Mouse (Mus musculus): ENCODE measurements around the gene Sec16a. TPM values are rescaled to one million over a fixed set of nuclear protein-coding genes. Genes with fewer than 3 reads are reported as not detected.

The Sec16a gene
- total and polyA plus RNA-seq, 2 experiments: 44.5 to 78.2 TPM

GRCm38 (mm10) chr2:26400296-26400695 lies 44.7 kb downstream of the Sec16a start:
- TF ChIP-seq POLR2A (IDR thresholded peaks at IDR 0.05; ENCODE audit: extremely low read depth, insufficient read depth, low read length) (no peak), CTCF (IDR thresholded peaks at IDR 0.05; ENCODE audit: low read depth, low read length) (no peak)
- Histone ChIP-seq H3K36me3 (ENCODE audit: control insufficient read depth, insufficient read depth, low read length) (peaks cover 22% of the 10 kb centered on the region), H3K4me1 (ENCODE audit: control insufficient read depth, insufficient read depth, low read length) (peaks cover 14% of the 10 kb centered on the region), H3K27me3 (ENCODE audit: control insufficient read depth, insufficient read depth, low read length) (no peaks in the 10 kb centered on the region), H3K4me3 (ENCODE audit: insufficient read depth, low read depth, low read length) (no peak overlapping the region), H3K79me2 (ENCODE audit: control insufficient read depth, insufficient read depth, low read length) (0 out of 2 replicates have a peak, but pooled peaks cover 4% of the 10 kb centered on the region), H3K9ac (ENCODE audit: low read depth, low read length) (no peak overlapping the region), H3K27ac (replicated peaks; ENCODE audit: insufficient read depth, low read depth, low read length) (no peak overlapping the region)
- no peak for DNase-seq (ENCODE audit: extremely low read depth, low read depth, low spot score)
- 90% methylated on average over 5 of the region's 5 CpGs for WGBS

GRCm38 (mm10) chr2:26399647-26400046 lies 45.4 kb downstream of the Sec16a start:
- Histone ChIP-seq H3K79me2 (ENCODE audit: control insufficient read depth, insufficient read depth, low read length) (0 out of 2 replicates have a peak, but pooled peaks cover 1% of the 10 kb centered on the region), H3K36me3 (ENCODE audit: control insufficient read depth, insufficient read depth, low read length) (peaks cover 27% of the 10 kb centered on the region)
- WGBS: 12% methylated on average over 5 of the region's 5 CpGs

GRCm38 (mm10) chr2:26398978-26399377 lies 46.0 kb downstream of the Sec16a start:
- H3K9ac ChIP-seq (ENCODE audit: low read depth, low read length): no peak overlapping the region
- peak; percentile 76 for DNase-seq (ENCODE audit: extremely low read depth, low read depth, low spot score)
- peaks cover 14% of the 10 kb centered on the region for H3K4me1 ChIP-seq (ENCODE audit: control insufficient read depth, insufficient read depth, low read length)
- no peaks in the 10 kb centered on the region for H3K27me3 ChIP-seq (ENCODE audit: control insufficient read depth, insufficient read depth, low read length)
- H3K27ac ChIP-seq (replicated peaks; ENCODE audit: insufficient read depth, low read depth, low read length): peak overlapping the region; percentile 49
- no peak for TF ChIP-seq POLR2A (IDR thresholded peaks at IDR 0.05; ENCODE audit: extremely low read depth, insufficient read depth, low read length)
- TF ChIP-seq CTCF (IDR thresholded peaks at IDR 0.05; ENCODE audit: low read depth, low read length): 0 out of 2 replicates have a peak, but pooled peaks have one; percentile 5
- H3K79me2 ChIP-seq (ENCODE audit: control insufficient read depth, insufficient read depth, low read length): no peaks in the 10 kb centered on the region
- H3K4me3 ChIP-seq (ENCODE audit: insufficient read depth, low read depth, low read length): no peak overlapping the region
- peaks cover 30% of the 10 kb centered on the region for H3K36me3 ChIP-seq (ENCODE audit: control insufficient read depth, insufficient read depth, low read length)
- WGBS: 29% methylated on average over 8 of the region's 8 CpGs

More at GRCm38 (mm10) chr2:26399647-26400046, 45.4 kb downstream of the Sec16a start:
- DNase-seq (ENCODE audit: extremely low read depth, low read depth, low spot score): peak; percentile 96
- peak overlapping the region; percentile 49 for H3K27ac ChIP-seq (replicated peaks; ENCODE audit: insufficient read depth, low read depth, low read length)
- H3K4me1 ChIP-seq (ENCODE audit: control insufficient read depth, insufficient read depth, low read length): peaks cover 14% of the 10 kb centered on the region
- no peak for TF ChIP-seq POLR2A (IDR thresholded peaks at IDR 0.05; ENCODE audit: extremely low read depth, insufficient read depth, low read length)
- no peak for TF ChIP-seq CTCF (IDR thresholded peaks at IDR 0.05; ENCODE audit: low read depth, low read length)
- no peaks in the 10 kb centered on the region for H3K27me3 ChIP-seq (ENCODE audit: control insufficient read depth, insufficient read depth, low read length)
- H3K9ac ChIP-seq (ENCODE audit: low read depth, low read length): no peak overlapping the region
- no peak overlapping the region for H3K4me3 ChIP-seq (ENCODE audit: insufficient read depth, low read depth, low read length)

GRCm38 (mm10) chr2:26391617-26392016 lies 53.4 kb downstream of the Sec16a start:
- Histone ChIP-seq H3K4me1 (ENCODE audit: control insufficient read depth, insufficient read depth, low read length) (peaks cover 8% of the 10 kb centered on the region), H3K9ac (ENCODE audit: low read depth, low read length) (no peak overlapping the region)

GRCm38 (mm10) chr2:26390954-26391353 lies 54.1 kb downstream of the Sec16a start:
- WGBS: 75% methylated on average over 3 of the region's 3 CpGs
- DNase-seq (ENCODE audit: extremely low read depth, low read depth, low spot score): no peak
- no peaks in the 10 kb centered on the region for H3K27me3 ChIP-seq (ENCODE audit: control insufficient read depth, insufficient read depth, low read length)
- H3K79me2 ChIP-seq (ENCODE audit: control insufficient read depth, insufficient read depth, low read length): peaks cover 13% of the 10 kb centered on the region; the same call in 1 of the 2 replicates
- peaks cover 8% of the 10 kb centered on the region for H3K4me1 ChIP-seq (ENCODE audit: control insufficient read depth, insufficient read depth, low read length)
- H3K4me3 ChIP-seq (ENCODE audit: insufficient read depth, low read depth, low read length): no peak overlapping the region
- TF ChIP-seq POLR2A (IDR thresholded peaks at IDR 0.05; ENCODE audit: extremely low read depth, insufficient read depth, low read length) (no peak), CTCF (IDR thresholded peaks at IDR 0.05; ENCODE audit: low read depth, low read length) (no peak)
- no peak overlapping the region for H3K27ac ChIP-seq (replicated peaks; ENCODE audit: insufficient read depth, low read depth, low read length)
- peaks cover 25% of the 10 kb centered on the region for H3K36me3 ChIP-seq (ENCODE audit: control insufficient read depth, insufficient read depth, low read length)
- no peak overlapping the region for H3K9ac ChIP-seq (ENCODE audit: low read depth, low read length)

More at GRCm38 (mm10) chr2:26391617-26392016, 53.4 kb downstream of the Sec16a start:
- Histone ChIP-seq H3K27me3 (ENCODE audit: control insufficient read depth, insufficient read depth, low read length) (no peaks in the 10 kb centered on the region), H3K27ac (replicated peaks; ENCODE audit: insufficient read depth, low read depth, low read length) (no peak overlapping the region), H3K4me3 (ENCODE audit: insufficient read depth, low read depth, low read length) (no peak overlapping the region), H3K36me3 (ENCODE audit: control insufficient read depth, insufficient read depth, low read length) (peaks cover 27% of the 10 kb centered on the region), H3K79me2 (ENCODE audit: control insufficient read depth, insufficient read depth, low read length) (peaks cover 13% of the 10 kb centered on the region; the same call in 1 of the 2 replicates)
- WGBS: 90% methylated on average over 6 of the region's 6 CpGs
- DNase-seq (ENCODE audit: extremely low read depth, low read depth, low spot score): no peak
- TF ChIP-seq CTCF (IDR thresholded peaks at IDR 0.05; ENCODE audit: low read depth, low read length) (no peak), POLR2A (IDR thresholded peaks at IDR 0.05; ENCODE audit: extremely low read depth, insufficient read depth, low read length) (no peak)

- H3K4me1 ChIP-seq (ENCODE audit: control insufficient read depth, insufficient read depth, low read length): peaks cover 8% of the 10 kb centered on the region
- peak within 1 kb of the TSS; percentile 16; the same call in 1 of the 2 replicates for H3K27ac ChIP-seq (replicated peaks; ENCODE audit: insufficient read depth, low read depth, low read length)
- peak within 1 kb of the TSS; percentile 73 for H3K4me3 ChIP-seq (ENCODE audit: insufficient read depth, low read depth, low read length)
- H3K79me2 ChIP-seq (ENCODE audit: control insufficient read depth, insufficient read depth, low read length): peaks cover 13% of the 10 kb centered on the region; the same call in 1 of the 2 replicates
- TF ChIP-seq CTCF (IDR thresholded peaks at IDR 0.05; ENCODE audit: low read depth, low read length) (no peak), POLR2A (IDR thresholded peaks at IDR 0.05; ENCODE audit: extremely low read depth, insufficient read depth, low read length) (peak; percentile 78; the same call in 1 of the 2 replicates)
- H3K9ac ChIP-seq (ENCODE audit: low read depth, low read length): peak within 1 kb of the TSS; percentile 92
- H3K27me3 ChIP-seq (ENCODE audit: control insufficient read depth, insufficient read depth, low read length): no peaks in the 10 kb centered on the region
- WGBS: under 1% methylated on average over 60 of the region's 60 CpGs
- DNase-seq (ENCODE audit: extremely low read depth, low read depth, low spot score): peak; percentile 39
- H3K36me3 ChIP-seq (ENCODE audit: control insufficient read depth, insufficient read depth, low read length): peaks cover 21% of the 10 kb centered on the region
Measured at GRCm38 (mm10) chr2:26389154-26389690, 55.8 kb downstream of the Sec16a start, which contains the start of the genes Entr1 and Pmpca. TSS of gene Entr1 (minus strand) at chr2:26389316. TSS of gene Pmpca (plus strand) at chr2:26389339.

All from liver, adult 2 months (tissue).